Mouse (Mus musculus): ENCODE results near the gene Pex26. TPM values are rescaled to one million over a fixed set of nuclear protein-coding genes. Genes with fewer than 3 reads are reported as not detected.

Pex26 gene
- polyA plus RNA-seq, 1 experiment from 2014 or later: 10.9 TPM

Other genes starting within 250 kb of the Pex26 start
- gene Mical3, start 52.7 kb upstream of the Pex26 start, polyA plus RNA-seq (2016; fragmentation: Nextera tagmentation; extraction: Ambion mirVana): 17.6 and 18.8 TPM in 2 replicates
- 0.36 and 0.40 TPM in 2 replicates for gene Tuba8, start 27.0 kb downstream of the Pex26 start, polyA plus RNA-seq (2016; fragmentation: Nextera tagmentation; extraction: Ambion mirVana)
- gene Usp18, start 62.2 kb downstream of the Pex26 start, polyA plus RNA-seq (2016; fragmentation: Nextera tagmentation; extraction: Ambion mirVana): 1.2 and 1.3 TPM in 2 replicates
- 1.6 and 2.1 TPM in 2 replicates for gene Slc6a13, start 116.6 kb downstream of the Pex26 start, polyA plus RNA-seq (2016; fragmentation: Nextera tagmentation; extraction: Ambion mirVana)
- gene Slc6a12, start 159.4 kb downstream of the Pex26 start, polyA plus RNA-seq (2016; fragmentation: Nextera tagmentation; extraction: Ambion mirVana): 0.08 TPM in 1 of 2 replicates, not detected in the other

All from forebrain, embryonic 12.5 days (tissue).